Mouse (Mus musculus) testis, adult 2 months (tissue): ENCODE data around the gene Cldn9.

ENCODE experiments used
- CTCF ChIP-seq: fragments of 200-500 bp; IDR thresholded peaks from 2 replicates; pipeline ENCODE4 v1.5.1; 2012; ENCODE audit warnings: low read depth, mild to moderate bottlenecking, inconsistent platforms, low read length, moderate library complexity; ENCODE audit not compliant: control insufficient read depth, insufficient read depth, insufficient replicate concordance
- POLR2A ChIP-seq: fragments of 200-500 bp; IDR thresholded peaks from 2 replicates; pipeline ENCODE4 v1.6.1; 2012; ENCODE audit warnings: low read depth, mild to moderate bottlenecking, inconsistent platforms, low read length, moderate library complexity; ENCODE audit not compliant: control insufficient read depth

DNA sequence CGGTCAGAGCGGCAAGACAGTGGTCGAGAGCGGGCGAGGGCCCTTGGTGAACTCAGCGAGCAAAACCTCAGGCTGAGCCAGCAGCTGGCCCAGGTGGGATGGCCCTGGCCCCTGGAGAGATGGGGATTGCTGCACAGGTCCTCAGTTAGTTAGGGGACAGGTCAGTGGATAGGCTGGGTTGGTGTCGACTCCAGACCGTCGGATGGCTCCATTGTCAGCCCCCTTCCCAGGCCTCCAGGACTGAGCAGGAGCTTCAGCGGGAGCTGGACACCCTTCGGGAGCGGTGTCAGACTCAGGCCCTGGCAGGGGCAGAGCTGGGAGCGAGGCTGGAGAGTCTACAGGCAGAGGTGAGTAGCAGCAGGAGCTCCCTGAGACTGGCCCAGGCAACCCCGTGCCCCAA is 18.3 kb downstream of the Cldn9 start:
- TF ChIP-seq CTCF: no peak
- no peak for TF ChIP-seq POLR2A
